Mouse (Mus musculus) activated CD4-positive, CD25-positive, alpha-beta regulatory T cell (primary cell): Measurements from ENCODE around the gene Fam168a. TPM values are rescaled to one million over a fixed set of nuclear protein-coding genes. Genes with fewer than 3 reads are reported as not detected.

Source experiments
- polyA plus RNA-seq, 2 experiments: library from polyadenylated mRNA; unstranded; fragments of 100-300 nt; shearing (Covaris generic); gene quantifications; one replicate each; pipeline ENCODE4 v1.2.1; 2017

Fam168a gene
- polyA plus RNA-seq = 10 to 100 TPM; 16.2 to 23.7 TPM

GRCm38 (mm10) chr7:100706143-100706841, at the start of gene Fam168a:
Gene Fam168a, plus strand, starts transcription at chr7:100706635.

DNA sequence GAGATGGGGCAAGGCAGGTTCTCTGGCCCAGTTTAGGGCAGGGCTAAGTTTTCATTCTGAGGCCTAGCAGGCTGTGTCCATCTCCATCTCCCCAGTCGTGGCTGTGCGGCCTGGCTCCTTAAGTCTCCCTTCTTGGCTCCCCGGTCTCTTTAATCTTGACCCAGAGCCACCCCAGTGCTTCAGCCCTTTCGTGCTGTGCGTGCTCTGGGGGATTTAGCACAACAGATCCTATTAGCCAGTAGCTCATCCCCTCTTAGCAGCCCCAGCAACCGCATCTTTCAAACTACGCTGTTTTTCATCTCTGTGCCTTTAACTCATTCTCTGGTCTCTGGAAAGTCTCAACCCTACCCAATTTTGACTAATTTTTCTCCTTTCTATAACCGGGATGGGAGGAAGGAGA, 44.2 kb upstream of the Fam168a start, which contains the start of gene Plekhb1:
Gene Plekhb1 (minus strand): TSS at position 184 of the 400 bp plus-strand sequence.

GRCm38 (mm10) chr7:100862828-100863638, 156.6 kb downstream of the Fam168a start, which contains the start of gene Relt:
Gene Relt, minus strand, starts transcription at chr7:100863446.

Other genes with a start within 250 kb of the Fam168a start
- gene Ucp3, start 233.6 kb upstream of the Fam168a start, polyA plus RNA-seq = under 1 TPM; 0.11 to 0.29 TPM
- 1,000 to 10,000 TPM; 1,882 to 2,125 TPM for gene Ucp2, start 213.3 kb upstream of the Fam168a start, polyA plus RNA-seq
- gene Dnajb13, start 191.7 kb upstream of the Fam168a start, polyA plus RNA-seq = 10 to 100 TPM in 1 of 2 experiments, 1 to 10 TPM in 1; 8.0 to 23.0 TPM
- gene Coa4, start 169.6 kb upstream of the Fam168a start, polyA plus RNA-seq = 10 to 100 TPM; 21.6 to 22.7 TPM
- 10 to 100 TPM; 52.1 to 55.9 TPM for gene Rab6a, start 99.2 kb upstream of the Fam168a start, polyA plus RNA-seq
- gene Mrpl48, start 98.3 kb upstream of the Fam168a start, polyA plus RNA-seq = 10 to 100 TPM; 45.5 to 62.9 TPM
- under 1 TPM; 0.35 to 0.86 TPM for gene Plekhb1, start 44.2 kb upstream of the Fam168a start, polyA plus RNA-seq
- 10 to 100 TPM; 22.4 to 23.5 TPM for gene Relt, start 156.8 kb downstream of the Fam168a start, polyA plus RNA-seq
- under 1 TPM; 0.20 to 0.27 TPM for gene Arhgef17, start 225.5 kb downstream of the Fam168a start, polyA plus RNA-seq